Mouse (Mus musculus): ENCODE measurements around the gene Tsr1. TPM values are rescaled to one million over a fixed set of nuclear protein-coding genes. Genes with fewer than 3 reads are reported as not detected.

The Tsr1 gene
- total RNA-seq, 1 experiment from 2014 or later = 41.9 TPM

- ATAC-seq (replicated peaks; ENCODE audit: insufficient number of reproducible peaks, low FRiP score, low TSS enrichment, poor library complexity, severe bottlenecking) = peak; percentile 20; the same call in 1 of the 2 replicates
Observed at GRCm38 (mm10) chr11:74895980-74896900, 1.6 kb upstream of the Tsr1 start.

DNA sequence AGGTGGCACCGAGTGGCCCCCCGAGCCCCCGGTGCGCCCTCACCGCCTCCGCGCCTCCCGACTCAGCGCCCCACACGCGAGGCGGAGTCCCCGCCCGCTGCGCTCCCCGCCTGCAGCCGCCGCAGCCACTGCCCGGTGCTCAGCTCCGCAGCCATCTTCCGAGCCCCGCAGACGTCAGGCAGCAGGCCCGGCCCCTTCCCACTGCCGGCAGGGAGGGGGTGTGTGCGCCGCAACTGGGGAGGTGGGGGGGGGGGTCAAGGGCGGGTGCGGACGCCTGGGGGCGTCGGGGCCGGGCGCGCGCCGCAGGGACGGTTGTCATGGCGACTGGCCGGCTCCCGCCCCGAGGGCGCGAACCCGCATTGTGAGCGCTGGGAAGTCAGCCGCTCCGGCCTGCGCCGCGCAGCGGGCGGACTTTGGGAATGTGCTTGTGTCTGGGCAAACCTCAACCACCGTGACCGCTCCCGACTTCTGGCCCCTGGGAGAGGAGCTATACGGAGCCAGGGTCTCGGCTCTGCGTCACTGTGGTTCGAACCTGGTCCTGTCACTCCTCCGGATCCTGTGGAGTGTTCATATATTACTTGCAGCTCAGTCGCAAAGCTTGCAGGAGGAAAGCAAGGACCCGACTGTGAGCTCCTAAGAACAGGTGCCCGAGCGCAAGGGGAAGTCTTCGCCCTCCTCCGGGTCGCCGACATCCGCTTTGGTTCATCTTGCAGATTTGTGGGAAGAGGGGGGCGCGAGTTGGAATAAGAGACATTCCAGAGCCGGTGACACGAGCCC, 782 bp upstream of the Tsr1 start, which contains the start of gene Sgsm2:
Sgsm2 (minus strand) TSS at position 160 of the 777 bp plus-strand sequence.
- peak; percentile 28; the same call in 1 of the 2 replicates for ATAC-seq (replicated peaks; ENCODE audit: insufficient number of reproducible peaks, low FRiP score, low TSS enrichment, poor library complexity, severe bottlenecking)

DNA sequence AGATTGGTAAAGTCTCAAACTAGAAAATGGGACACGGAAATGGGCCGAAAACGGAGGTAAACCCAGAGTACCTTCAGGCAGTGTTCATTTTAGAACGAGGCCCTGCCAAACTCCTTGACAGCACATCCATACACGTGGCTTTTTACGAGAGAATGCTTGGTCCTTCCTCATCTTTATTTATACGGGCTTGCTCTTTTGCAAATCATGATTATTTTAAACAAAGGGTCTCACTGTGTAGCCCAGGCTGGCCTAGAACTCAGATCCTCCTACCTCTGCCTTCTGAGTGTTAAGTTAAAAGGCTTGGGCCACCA, 601 bp downstream of the Tsr1 start:
- no peak for ATAC-seq (replicated peaks; ENCODE audit: insufficient number of reproducible peaks, low FRiP score, low TSS enrichment, poor library complexity, severe bottlenecking)

DNA sequence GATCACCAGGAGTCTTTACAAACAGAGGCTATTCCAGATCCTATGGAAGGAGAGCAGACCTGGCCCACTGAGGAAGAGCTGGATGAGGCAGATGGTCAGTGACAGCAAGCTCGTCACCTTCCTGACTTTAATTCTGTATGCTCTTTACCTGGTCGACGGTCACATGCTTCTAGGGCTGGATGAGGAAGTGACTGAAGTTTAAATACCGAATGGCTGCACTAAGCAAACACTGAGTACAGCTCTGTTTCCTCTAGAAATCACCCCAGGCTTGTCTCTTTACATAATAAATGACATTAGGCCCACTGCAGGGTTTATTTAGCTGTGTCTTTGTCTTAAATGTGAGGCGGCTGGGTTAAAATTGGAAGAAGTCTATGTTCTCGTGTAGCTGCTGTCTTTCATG, 3.7 kb downstream of the Tsr1 start:
- ATAC-seq (replicated peaks; ENCODE audit: insufficient number of reproducible peaks, low FRiP score, low TSS enrichment, poor library complexity, severe bottlenecking) = no peak

DNA sequence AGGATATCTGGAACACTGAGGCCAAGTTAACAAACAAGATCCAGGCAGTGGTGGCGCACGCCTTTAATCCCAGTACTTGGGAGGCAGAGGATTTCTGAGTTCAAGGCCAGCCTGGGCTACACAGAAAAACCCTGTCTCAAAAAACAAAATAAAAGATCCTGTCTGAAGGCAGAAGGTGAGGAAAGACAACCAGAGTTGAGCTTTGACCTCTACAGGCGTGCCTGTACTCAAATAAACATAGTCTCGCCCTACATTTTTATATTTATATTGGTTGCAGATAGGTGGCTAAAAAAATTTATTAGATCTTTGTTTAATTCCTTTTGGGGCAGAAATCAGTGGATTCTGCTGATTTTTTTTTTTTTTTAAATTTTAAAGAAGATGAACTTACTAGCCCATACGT, 4.5 kb downstream of the Tsr1 start:
- no peak for ATAC-seq (replicated peaks; ENCODE audit: insufficient number of reproducible peaks, low FRiP score, low TSS enrichment, poor library complexity, severe bottlenecking)

DNA sequence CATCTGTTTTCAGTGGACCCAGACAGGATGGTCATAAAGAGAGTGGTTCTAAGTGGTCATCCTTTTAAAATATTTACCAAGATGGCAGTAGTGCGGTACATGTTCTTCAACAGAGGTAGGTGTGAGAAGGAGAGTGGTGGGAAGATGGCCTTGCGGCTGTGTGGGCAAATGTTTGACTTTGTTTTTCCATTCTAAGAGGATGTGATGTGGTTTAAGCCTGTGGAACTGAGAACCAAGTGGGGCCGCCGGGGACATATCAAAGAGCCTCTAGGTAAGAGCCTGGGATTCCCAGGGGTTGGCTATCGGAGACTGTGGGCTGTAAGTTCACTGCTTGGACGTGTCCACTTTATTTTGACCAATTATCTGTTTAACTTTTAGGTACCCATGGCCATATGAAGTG, 10.0 kb downstream of the Tsr1 start:
- ATAC-seq (replicated peaks; ENCODE audit: insufficient number of reproducible peaks, low FRiP score, low TSS enrichment, poor library complexity, severe bottlenecking) = no peak

DNA sequence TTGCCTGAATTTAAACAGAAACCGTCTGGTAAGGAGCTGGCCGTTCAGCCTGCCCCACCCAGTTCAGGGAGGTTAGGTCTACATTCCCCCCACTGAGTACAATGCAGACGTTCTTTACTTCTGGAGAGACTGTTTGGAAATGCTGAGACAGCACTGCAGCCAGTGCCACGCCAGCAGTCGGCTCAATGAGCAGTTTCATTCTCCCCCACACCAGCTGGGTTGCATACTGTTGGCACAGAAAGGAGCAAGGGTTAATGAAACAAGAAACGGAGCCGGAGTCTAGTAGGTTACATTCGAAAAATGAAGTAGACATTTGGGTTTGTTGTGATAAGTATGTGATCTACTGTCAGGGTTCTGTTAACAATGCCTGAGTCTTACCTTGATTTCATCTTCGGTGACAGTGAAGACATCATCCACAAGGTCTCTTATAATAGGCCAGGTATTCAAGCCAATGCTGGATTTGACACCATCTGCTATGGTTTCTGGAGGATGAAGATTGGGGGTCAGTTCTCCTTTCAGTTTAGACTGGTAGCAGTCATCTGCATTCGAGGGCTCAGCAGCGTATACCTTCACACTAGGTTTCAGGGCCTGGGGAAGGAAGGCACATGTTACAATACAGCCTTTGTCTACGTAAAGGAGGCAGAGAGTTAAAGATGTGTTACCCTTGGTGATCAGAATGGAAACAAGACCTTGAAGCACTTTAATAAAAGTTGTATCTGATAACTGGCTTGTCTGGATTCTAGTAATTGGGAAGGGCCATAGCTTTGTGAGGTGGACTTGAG, 10.9 kb downstream of the Tsr1 start:
- no peak for ATAC-seq (replicated peaks; ENCODE audit: insufficient number of reproducible peaks, low FRiP score, low TSS enrichment, poor library complexity, severe bottlenecking)

GRCm38 (mm10) chr11:74909978-74910377, 12.1 kb downstream of the Tsr1 start:
- ATAC-seq (replicated peaks; ENCODE audit: insufficient number of reproducible peaks, low FRiP score, low TSS enrichment, poor library complexity, severe bottlenecking) = no peak

GRCm38 (mm10) chr11:74912492-74912891, 14.6 kb downstream of the Tsr1 start:
- ATAC-seq (replicated peaks; ENCODE audit: insufficient number of reproducible peaks, low FRiP score, low TSS enrichment, poor library complexity, severe bottlenecking) = no peak

DNA sequence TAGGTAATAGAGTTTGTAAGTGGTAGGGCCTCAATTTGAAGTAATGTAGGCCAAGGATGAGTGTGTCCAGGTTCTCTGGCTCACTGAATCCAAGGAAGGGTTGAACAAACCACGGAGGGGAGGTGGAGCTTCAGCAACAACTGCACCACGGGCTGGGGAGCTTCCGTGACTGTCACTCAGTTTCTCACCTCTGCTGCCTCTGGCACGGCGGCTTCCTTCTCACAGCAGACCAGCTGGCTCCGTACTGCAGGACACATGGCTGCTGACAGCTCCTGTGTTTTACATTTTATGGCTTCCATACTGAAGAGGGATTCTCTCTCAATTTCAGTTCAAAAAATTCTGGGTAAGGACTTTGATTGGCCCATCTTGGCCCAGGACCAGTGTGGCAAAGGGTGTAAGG, 21.4 kb downstream of the Tsr1 start:
- ATAC-seq (replicated peaks; ENCODE audit: insufficient number of reproducible peaks, low FRiP score, low TSS enrichment, poor library complexity, severe bottlenecking) = no peak

GRCm38 (mm10) chr11:74924149-74924548, 26.3 kb downstream of the Tsr1 start:
- no peak for ATAC-seq (replicated peaks; ENCODE audit: insufficient number of reproducible peaks, low FRiP score, low TSS enrichment, poor library complexity, severe bottlenecking)

GRCm38 (mm10) chr11:74925577-74926387, 27.9 kb downstream of the Tsr1 start, which contains the start of the genes Smg6 and Srr:
TSS of gene Smg6 (plus strand) at chr11:74925823.
TSS of gene Srr (minus strand) at chr11:74925948.
- ATAC-seq (replicated peaks; ENCODE audit: insufficient number of reproducible peaks, low FRiP score, low TSS enrichment, poor library complexity, severe bottlenecking) = peak; percentile 92

DNA sequence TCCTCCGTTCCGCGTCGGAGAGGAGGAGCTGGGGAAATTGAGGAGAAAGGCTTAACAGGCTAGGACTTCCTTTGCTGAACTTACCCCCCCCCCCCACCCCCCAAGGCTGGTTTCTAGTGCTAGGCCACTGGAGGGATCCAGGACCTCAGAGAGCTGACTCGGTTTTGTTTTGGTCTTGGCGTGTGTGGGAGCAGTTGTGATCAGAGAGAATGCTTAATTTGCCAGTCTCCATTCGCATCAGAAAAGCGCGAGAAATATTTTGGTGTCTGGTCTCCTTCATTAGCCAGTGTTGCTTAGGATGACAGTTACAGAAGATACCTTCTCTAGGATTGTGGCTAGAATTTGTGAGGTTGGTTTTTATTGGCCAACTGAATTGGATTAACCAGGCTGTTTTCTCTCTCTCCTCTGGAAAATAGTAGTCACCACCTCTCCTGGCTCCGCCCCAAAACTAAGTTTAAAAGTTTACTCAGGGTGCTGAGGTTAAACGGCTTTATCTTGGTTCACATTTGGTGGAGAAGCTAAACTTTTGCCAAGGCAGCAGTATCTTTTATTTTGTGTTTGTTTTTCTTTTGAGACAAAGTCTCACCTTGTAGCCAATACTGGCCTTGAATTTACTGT, 28.6 kb downstream of the Tsr1 start:
- no peak for ATAC-seq (replicated peaks; ENCODE audit: insufficient number of reproducible peaks, low FRiP score, low TSS enrichment, poor library complexity, severe bottlenecking)

- no peak for ATAC-seq (replicated peaks; ENCODE audit: insufficient number of reproducible peaks, low FRiP score, low TSS enrichment, poor library complexity, severe bottlenecking)
Observed at GRCm38 (mm10) chr11:74927236-74927725, 29.4 kb downstream of the Tsr1 start.

DNA sequence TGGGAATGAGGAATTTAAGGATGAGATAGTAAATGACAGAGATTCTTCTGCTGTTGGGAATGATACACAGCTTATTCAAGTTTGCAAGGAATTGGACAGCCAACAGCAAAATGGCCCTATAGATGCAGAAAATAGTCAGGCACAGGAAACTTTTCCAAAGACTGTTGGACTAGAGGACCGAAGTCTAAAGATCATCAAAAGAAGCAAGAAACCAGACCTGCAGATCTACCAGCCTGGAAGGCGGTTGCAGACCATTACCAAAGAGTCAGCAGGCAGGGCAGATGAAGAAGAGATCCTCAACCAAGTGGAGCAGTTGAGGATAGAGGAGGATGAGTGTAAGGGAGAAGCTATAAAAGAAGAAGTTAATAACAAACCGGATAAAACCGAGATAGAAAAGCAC, 31.2 kb downstream of the Tsr1 start:
- no peak for ATAC-seq (replicated peaks; ENCODE audit: insufficient number of reproducible peaks, low FRiP score, low TSS enrichment, poor library complexity, severe bottlenecking)

DNA sequence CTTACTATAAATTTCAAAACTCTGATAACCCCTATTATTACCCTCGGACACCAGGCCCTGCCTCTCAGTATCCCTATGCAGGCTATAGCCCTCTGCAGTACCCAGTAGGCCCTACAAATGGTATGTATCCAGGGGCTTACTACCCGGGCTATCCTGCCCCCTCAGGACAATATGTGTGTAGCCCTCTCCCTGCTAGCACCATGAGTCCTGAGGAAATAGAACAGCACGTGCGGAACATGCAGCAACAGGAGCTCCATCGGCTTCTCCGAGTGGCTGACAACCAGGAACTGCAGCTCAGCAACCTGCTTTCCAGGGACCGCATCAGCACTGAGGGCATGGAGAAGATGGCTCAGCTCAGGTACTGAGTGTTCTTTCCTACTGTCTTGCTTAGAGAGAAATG, 32.5 kb downstream of the Tsr1 start:
- ATAC-seq (replicated peaks; ENCODE audit: insufficient number of reproducible peaks, low FRiP score, low TSS enrichment, poor library complexity, severe bottlenecking) = no peak

GRCm38 (mm10) chr11:74946348-74946747, 48.5 kb downstream of the Tsr1 start:
- no peak for ATAC-seq (replicated peaks; ENCODE audit: insufficient number of reproducible peaks, low FRiP score, low TSS enrichment, poor library complexity, severe bottlenecking)

GRCm38 (mm10) chr11:74954901-74955300, 57.0 kb downstream of the Tsr1 start:
- no peak for ATAC-seq (replicated peaks; ENCODE audit: insufficient number of reproducible peaks, low FRiP score, low TSS enrichment, poor library complexity, severe bottlenecking)
